Mouse (Mus musculus): ENCODE data around the gene Spem1.

Spem1 gene

DNA sequence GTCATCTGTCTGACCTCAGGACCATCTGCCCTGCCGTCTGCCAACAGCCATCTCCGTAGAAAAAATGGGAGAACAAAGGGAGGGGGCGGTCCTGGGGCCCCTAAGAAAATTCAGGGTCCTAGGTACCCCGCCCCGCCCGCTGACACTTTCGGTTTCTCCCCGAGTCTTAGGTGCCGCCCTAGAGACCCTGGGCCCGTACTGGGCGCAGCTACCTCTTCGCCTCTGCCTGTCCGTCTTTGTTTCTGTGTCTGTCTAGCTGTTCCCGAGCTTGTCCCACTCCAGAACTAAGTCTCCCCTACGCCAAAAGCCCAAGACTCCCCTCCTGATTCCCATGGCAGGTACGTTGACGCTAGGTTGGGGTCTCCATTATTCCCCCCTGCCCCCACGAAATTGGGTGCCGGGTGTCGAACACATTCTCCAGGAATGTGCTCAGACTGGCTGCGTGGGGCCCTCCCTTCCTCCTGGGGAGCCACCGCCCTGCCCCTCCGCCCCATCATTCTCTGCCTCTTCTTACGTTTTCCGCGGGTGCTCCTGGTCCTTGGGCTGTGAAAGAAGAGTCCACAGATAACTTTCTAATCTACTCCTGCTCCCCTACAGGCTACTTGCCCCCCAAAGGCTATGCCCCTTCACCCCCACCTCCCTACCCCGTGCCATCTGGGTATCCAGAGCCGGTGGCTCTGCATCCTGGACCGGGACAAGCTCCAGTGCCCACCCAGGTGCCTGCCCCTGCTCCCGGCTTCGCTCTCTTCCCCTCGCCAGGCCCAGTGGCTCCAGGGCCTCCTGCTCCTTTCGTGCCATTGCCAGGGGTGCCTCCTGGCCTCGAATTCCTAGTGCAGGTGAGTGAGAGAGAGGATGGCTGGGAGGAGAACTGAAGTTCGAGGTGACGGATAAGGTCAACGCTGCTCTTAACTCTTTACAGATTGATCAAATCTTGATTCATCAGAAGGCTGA, 25.0 kb upstream of the Spem1 start:
- DNase-seq (ENCODE audit: low read depth, low spot score), result no peak

DNA sequence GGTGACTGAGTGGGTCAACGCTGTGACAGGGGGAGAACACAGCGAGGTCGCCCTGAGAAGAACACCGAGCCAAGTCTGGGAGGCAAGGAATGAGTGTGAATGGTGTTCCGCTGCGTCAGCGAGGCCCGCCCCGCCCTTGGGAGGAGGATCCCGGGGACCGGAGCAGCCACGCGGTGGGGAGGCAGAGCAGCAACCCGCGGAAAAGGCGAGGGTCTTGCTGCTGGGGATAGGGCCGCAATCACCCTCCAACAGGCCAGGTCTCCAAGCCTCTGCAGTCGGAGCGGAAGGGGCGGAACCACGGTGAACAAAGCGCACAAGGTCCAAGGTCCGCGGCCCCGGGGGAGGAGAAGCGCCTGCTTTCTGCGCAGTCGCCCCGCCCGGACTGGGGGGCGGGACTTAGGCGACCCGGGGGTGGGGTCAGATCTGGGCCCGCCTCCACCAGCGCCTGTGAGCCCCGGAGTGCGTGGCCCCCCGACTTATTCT, 24.3 kb upstream of the Spem1 start, which contains the start of gene Plscr3:
Gene Plscr3 (plus strand): TSS at position 179 of the 483 bp plus-strand sequence.
- Histone ChIP-seq H3K36me3 (ENCODE audit: control insufficient read depth, insufficient read depth, low read length, poor library complexity, severe bottlenecking) (no peaks in the 10 kb centered on the region), H3K27me3 (ENCODE audit: control insufficient read depth, insufficient read depth, low read length, poor library complexity, severe bottlenecking) (no peaks in the 10 kb centered on the region)
- peak; percentile 89 for DNase-seq (ENCODE audit: low read depth, low spot score)

More for the DNA sequence above, 25.0 kb upstream of the Spem1 start:
- Histone ChIP-seq H3K27me3 (ENCODE audit: control insufficient read depth, insufficient read depth, low read length, poor library complexity, severe bottlenecking) (no peaks in the 10 kb centered on the region), H3K36me3 (ENCODE audit: control insufficient read depth, insufficient read depth, low read length, poor library complexity, severe bottlenecking) (no peaks in the 10 kb centered on the region)

DNA sequence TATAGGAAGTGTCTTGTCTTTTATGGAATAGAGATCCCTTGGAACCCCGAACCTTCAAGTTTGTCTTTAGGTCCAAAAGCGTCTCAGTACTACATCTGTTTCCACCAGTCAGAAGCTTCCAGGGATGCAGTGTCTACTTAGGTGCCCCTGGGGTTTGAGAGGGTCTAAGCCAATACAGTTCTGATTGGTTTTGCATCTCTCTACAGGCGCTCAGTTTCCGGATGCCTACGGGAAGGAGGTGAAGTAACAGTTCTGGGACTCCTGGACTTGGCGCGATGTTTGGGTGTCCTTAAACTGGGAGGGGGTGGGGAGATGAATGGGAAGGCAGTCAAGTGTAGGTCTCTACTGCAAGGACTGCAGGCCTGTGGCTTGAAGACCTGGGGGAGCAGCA, 16.7 kb upstream of the Spem1 start:
- Histone ChIP-seq H3K36me3 (ENCODE audit: control insufficient read depth, insufficient read depth, low read length, poor library complexity, severe bottlenecking) (no peaks in the 10 kb centered on the region), H3K27me3 (ENCODE audit: control insufficient read depth, insufficient read depth, low read length, poor library complexity, severe bottlenecking) (no peaks in the 10 kb centered on the region)
- DNase-seq (ENCODE audit: low read depth, low spot score), result no peak

DNA sequence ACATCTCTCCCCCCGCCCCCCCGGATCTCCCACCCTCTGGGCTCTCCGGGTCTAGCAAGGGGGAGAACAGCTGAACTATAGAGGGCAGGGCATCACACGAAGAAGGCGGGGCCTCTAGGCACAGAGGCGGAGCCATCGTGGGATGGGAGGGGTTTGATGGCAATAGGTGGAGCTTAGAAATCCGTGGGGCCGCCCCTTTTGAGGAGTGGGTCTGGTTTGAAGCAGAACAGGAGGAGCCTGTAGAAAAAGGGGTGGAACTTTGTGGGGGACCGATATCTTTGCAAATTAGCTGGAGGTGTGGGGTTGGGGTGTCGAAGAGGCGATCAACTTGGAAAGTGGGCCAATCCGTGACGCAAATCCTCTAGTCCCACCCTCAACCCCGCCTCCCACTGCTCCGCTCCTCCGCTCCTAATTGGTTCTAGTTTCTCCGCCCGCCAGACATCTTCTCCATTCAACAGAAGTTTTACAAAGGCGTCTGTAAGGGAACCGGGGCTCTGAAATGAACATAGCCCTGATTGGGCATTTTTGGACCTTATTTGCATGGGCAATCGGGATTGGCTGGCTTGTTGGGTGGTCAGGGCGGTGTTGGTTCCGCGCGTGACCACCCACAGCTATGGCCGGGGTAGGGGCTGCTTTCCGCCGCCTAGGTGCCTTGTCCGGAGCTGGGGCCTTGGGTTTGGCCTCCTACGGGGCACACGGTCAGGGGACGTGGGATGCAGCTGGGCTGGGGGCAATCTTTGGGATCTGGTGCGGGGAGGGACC, 16.2 kb upstream of the Spem1 start, which contains the start of gene Tmem256:
Gene Tmem256 (plus strand): TSS at position 563 of the 762 bp plus-strand sequence.
- DNase-seq (ENCODE audit: low read depth, low spot score), result peak; percentile 95
- no peaks in the 10 kb centered on the region for H3K27me3 ChIP-seq (ENCODE audit: control insufficient read depth, insufficient read depth, low read length, poor library complexity, severe bottlenecking)
- no peaks in the 10 kb centered on the region for H3K36me3 ChIP-seq (ENCODE audit: control insufficient read depth, insufficient read depth, low read length, poor library complexity, severe bottlenecking)

DNA sequence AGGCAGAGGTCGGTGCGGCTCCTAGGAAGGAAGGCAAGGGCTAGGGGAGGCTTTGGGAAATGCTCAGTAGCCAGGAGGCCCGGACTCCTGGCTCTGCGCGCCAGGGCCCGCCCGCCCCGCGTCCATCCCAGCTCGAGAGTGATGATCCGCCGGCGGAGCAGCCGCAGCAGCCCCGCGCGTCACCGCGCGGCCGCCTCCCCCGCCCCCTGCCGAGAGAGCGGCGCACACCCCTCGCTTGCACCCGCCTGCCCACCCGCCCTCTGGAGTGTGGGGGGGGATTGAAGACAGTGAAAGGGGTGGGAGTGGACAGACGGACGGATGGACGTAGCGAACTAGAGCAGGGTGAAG, 15.6 kb upstream of the Spem1 start, which contains the start of gene Nlgn2:
Gene Nlgn2 (minus strand): TSS at position 181 of the 348 bp plus-strand sequence.
- no peaks in the 10 kb centered on the region for H3K27me3 ChIP-seq (ENCODE audit: control insufficient read depth, insufficient read depth, low read length, poor library complexity, severe bottlenecking)
- DNase-seq (ENCODE audit: low read depth, low spot score), result no peak
- no peaks in the 10 kb centered on the region for H3K36me3 ChIP-seq (ENCODE audit: control insufficient read depth, insufficient read depth, low read length, poor library complexity, severe bottlenecking)

DNA sequence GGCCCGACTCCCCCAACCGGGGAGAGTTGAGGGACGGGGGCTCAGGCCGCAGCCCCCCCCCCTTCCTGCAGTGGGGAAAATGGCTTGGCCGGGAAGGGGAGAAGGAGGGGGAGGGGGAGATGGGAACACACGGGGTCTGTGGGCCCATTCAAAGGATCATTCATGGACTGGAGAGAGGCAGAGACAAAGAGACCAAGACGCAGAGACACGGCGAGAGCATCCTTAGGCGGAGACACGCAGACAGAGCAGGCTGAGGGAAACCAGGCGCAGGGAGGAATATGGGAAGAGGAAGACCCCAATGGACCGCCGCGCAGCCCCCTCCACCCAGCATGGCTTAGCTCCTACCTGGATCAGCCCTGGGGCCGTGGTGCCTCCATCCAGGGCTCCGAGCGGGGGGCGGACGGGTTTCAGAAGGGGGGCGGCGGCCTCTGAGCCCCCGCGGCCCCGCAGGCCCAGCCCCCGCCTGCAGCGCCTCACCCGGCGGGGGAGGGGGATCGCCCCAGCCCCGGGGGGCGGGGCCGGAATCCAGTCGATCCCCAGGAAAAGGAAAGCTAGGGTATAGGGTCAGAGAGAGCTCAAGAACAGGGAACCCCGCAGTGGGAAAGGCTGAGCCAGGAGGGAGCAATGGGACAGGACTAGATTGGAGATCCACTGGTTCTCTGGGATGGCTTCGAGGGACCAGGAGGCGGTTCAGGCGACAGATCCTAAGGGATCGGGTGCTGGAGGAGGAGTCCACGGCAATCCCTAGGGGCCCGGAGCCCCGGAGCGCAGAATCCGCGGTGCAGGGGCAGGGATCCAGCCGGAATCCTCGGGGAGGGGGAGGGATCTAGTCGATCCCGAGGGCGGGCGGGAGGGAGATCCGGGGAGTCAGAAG, 15.0 kb upstream of the Spem1 start:
- peak; percentile 18 for DNase-seq (ENCODE audit: low read depth, low spot score)
- Histone ChIP-seq H3K27me3 (ENCODE audit: control insufficient read depth, insufficient read depth, low read length, poor library complexity, severe bottlenecking) (no peaks in the 10 kb centered on the region), H3K36me3 (ENCODE audit: control insufficient read depth, insufficient read depth, low read length, poor library complexity, severe bottlenecking) (no peaks in the 10 kb centered on the region)

DNA sequence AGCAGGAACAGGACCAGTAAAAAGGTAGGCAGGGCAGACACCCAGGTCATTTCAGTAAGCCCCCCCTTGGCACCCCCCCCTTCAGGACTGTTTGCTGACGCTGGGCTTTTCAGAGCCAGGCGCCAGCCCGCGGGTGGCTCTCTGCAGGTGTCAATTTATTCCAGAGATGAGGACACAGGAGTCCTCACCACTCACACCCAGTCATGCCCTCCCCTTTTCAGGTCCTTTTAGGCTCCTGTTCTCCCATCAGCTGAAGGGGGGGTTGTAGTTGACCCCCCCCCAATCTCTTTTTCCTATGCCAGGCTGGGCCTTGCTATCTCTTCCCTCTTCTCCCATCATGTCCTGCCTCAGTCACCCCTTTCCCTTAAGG, 14.0 kb upstream of the Spem1 start:
- no peaks in the 10 kb centered on the region for H3K27me3 ChIP-seq (ENCODE audit: control insufficient read depth, insufficient read depth, low read length, poor library complexity, severe bottlenecking)
- peak; percentile 18 for DNase-seq (ENCODE audit: low read depth, low spot score)
- H3K36me3 ChIP-seq (ENCODE audit: control insufficient read depth, insufficient read depth, low read length, poor library complexity, severe bottlenecking), result no peaks in the 10 kb centered on the region

DNA sequence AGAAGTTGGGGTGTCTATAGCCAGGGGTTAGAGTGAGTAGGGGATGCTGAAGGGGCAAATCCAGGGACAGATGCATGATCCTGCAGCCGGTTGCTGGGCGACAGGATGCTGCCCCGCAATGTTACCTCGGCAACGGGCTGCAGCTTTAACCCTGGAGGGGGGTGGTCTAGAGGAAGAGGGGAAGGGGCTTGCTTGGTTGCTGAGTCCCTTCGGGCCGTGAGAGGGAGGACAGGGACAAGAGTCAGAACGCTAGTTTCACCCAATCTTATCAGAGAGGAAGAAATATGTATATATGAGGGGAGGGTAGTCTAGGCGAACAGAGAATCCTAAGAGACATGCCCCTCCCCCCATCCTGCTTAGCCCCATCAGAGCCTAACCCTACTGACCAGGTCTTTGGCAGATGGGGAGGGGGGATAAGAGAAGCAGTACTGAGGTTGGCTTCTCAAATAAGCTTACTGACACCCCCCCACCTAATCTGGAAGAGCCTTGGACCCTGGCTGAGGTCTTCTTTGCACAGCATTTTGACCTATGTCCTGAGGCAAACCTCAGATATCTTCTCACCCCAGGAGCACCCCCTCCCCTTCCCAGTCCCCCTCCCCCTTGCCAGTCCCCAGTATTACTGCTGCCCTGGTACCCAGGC, 13.5 kb upstream of the Spem1 start:
- Histone ChIP-seq H3K27me3 (ENCODE audit: control insufficient read depth, insufficient read depth, low read length, poor library complexity, severe bottlenecking) (no peaks in the 10 kb centered on the region), H3K36me3 (ENCODE audit: control insufficient read depth, insufficient read depth, low read length, poor library complexity, severe bottlenecking) (no peaks in the 10 kb centered on the region)
- no peak for DNase-seq (ENCODE audit: low read depth, low spot score)

DNA sequence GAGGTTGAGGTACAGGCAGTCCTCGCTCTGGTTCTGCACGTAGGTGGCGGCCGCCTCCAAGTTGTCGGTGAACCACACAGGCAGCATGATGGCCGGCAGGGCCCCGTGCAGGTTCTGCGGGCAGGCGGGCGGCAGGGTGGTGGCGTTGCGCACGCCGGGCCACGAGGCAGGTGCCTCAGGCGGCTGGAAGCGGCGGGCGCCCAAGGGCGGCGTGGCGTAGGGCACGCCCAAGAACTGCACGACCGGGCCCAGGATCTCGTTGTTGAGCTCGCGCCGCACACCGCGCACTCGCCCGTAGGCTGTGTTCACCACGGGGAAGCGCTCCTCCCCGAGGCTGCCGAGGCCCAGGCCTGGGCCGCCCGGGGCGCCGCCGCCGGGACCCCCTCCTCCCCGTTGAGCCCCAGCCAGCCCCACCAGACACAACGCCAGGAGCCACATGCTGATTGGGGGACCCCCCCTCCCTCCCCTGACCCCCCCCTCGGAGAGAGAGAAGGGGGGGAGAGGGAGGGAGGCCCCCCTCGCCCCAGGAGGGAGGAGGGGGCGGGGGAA, 12.1 kb upstream of the Spem1 start:
- no peaks in the 10 kb centered on the region for H3K27me3 ChIP-seq (ENCODE audit: control insufficient read depth, insufficient read depth, low read length, poor library complexity, severe bottlenecking)
- H3K36me3 ChIP-seq (ENCODE audit: control insufficient read depth, insufficient read depth, low read length, poor library complexity, severe bottlenecking), result no peaks in the 10 kb centered on the region
- DNase-seq (ENCODE audit: low read depth, low spot score), result peak; percentile 67

DNA sequence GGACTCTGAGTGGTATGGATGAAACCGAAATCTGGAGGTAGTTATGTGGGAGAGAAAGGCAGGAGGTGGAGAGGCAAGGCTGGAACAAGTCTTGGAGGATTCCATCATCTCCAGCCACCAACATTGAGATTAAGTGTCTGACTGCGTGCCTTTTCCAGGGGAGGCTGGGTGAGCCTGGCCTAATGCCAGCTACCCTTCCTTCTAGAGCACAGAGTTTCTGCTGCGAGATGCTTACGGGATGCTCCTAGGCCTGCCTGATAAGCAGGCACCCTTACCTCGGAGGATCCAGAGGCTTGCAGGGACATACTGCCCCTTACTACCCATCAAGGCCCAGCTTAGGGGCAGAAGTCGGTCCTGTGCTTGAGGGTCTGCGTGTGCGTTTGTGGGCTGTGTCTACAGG, 11.6 kb upstream of the Spem1 start:
- DNase-seq (ENCODE audit: low read depth, low spot score), result no peak
- H3K36me3 ChIP-seq (ENCODE audit: control insufficient read depth, insufficient read depth, low read length, poor library complexity, severe bottlenecking), result no peaks in the 10 kb centered on the region
- H3K27me3 ChIP-seq (ENCODE audit: control insufficient read depth, insufficient read depth, low read length, poor library complexity, severe bottlenecking), result no peaks in the 10 kb centered on the region

DNA sequence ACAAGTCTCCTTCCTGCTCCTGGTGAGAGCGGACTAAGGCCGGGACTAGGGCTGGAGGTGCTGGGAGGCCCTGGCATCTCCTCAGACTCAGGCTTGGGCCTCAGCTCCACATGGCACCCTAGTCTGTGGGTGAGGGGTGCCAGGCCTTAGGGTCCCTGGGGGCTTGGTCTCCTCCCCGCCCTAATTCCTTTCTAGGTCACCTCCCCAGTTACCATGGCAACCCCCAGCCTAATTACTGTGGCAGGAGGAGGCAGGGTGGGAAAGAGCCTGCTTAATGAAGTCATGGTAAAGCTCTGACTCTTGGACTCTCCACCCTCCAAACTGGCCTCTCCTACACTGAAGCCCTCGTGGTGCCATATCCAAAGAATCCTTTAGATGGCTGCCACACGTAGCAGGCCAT, 6.9 kb upstream of the Spem1 start:
- Histone ChIP-seq H3K36me3 (ENCODE audit: control insufficient read depth, insufficient read depth, low read length, poor library complexity, severe bottlenecking) (no peaks in the 10 kb centered on the region), H3K27me3 (ENCODE audit: control insufficient read depth, insufficient read depth, low read length, poor library complexity, severe bottlenecking) (no peaks in the 10 kb centered on the region)
- no peak for DNase-seq (ENCODE audit: low read depth, low spot score)

DNA sequence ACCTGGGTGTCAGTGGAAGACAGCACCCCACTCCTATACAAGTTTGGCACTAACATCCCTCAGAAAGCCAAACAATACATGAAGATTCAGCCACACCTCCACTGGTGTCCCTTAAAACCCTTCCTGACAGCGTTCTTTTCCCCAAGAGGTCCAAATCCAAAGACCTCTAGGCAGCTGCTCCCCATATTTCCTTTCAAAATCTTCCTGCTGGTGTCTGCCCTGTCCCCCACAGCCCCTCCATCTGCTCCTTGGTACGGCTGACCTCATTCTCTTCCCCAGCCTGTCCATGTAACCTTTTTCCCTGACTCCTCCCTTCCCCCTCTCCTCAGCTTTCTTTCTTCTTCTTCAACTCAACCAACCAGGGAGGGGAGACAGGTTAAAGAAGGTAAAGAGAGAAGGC, 1.5 kb upstream of the Spem1 start:
- Histone ChIP-seq H3K36me3 (ENCODE audit: control insufficient read depth, insufficient read depth, low read length, poor library complexity, severe bottlenecking) (no peaks in the 10 kb centered on the region), H3K27me3 (ENCODE audit: control insufficient read depth, insufficient read depth, low read length, poor library complexity, severe bottlenecking) (no peaks in the 10 kb centered on the region)
- no peak for DNase-seq (ENCODE audit: low read depth, low spot score)

DNA sequence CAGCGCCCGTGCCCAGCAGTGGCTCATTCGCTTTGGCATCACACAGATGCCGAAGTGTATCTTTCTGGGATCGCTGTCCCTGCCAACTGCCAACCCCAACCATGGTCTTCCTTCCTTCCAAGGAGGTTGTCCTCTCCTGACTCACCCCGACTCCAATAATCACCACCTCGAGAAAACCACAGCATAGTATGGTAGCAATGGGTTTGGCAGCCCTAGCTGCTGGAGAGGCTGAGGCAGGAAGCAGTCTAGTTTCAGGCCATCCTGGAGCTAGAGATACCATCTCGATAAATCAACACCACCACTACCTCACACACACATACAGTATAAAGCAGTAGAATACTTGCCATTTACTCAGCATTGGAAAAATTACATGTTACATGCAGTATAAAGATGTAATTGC, 3.1 kb downstream of the Spem1 start:
- DNase-seq (ENCODE audit: low read depth, low spot score), result no peak
- Histone ChIP-seq H3K27me3 (ENCODE audit: control insufficient read depth, insufficient read depth, low read length, poor library complexity, severe bottlenecking) (no peaks in the 10 kb centered on the region), H3K36me3 (ENCODE audit: control insufficient read depth, insufficient read depth, low read length, poor library complexity, severe bottlenecking) (no peaks in the 10 kb centered on the region)

DNA sequence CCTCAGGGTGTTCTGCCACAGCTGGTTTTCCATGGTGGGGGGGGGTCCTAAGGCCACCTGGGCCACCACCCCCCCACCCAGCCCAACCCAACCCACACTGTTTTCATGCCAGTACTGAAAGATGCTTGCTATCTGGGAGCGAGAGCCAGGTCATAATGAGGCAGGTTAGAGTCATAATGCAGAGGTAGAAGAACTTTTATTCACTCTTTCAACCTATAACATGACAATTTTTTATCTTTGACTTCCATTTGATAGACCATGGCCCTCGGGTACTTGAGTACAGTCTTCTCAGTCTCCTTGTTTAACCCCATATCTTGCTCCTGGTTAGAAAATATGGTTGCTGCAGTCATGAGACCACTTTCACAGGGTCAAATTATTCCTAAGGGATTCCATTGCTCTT, 3.6 kb downstream of the Spem1 start, which contains the start of gene Spem2:
Gene Spem2 (minus strand): TSS at position 101 of the 400 bp plus-strand sequence.
- no peaks in the 10 kb centered on the region for H3K27me3 ChIP-seq (ENCODE audit: control insufficient read depth, insufficient read depth, low read length, poor library complexity, severe bottlenecking)
- no peaks in the 10 kb centered on the region for H3K36me3 ChIP-seq (ENCODE audit: control insufficient read depth, insufficient read depth, low read length, poor library complexity, severe bottlenecking)
- DNase-seq (ENCODE audit: low read depth, low spot score), result no peak
